Mouse (Mus musculus): ENCODE measurements around the gene Amer1. TPM values are rescaled to one million over a fixed set of nuclear protein-coding genes. Genes with fewer than 3 reads are reported as not detected.

Amer1 gene
- polyA plus RNA-seq, 1 experiment: 1.4 TPM

DNA sequence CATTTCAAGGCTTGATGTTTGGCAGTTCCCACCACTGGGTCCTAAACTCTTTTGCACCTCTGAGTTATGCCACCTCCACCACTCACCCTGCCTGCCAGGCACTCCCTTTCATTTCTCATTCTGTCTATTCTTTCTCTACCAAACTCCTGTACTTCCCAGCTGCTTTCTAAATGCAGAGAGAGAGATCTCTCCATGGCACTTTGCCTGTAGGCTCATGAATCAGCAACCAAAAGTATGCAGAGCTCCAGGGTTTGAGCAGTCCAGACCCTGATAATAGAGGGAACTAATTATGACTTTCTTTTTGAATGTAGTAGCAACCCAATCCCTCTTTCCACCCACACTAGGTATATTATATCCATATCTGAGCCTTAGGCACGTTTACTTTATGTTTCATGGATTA is 2.4 kb downstream of the Amer1 start:
- no peak overlapping the region for H3K4me3 ChIP-seq (ENCODE audit: extremely low read depth, insufficient read depth, insufficient read length)
- H3K36me3 ChIP-seq (ENCODE audit: control insufficient read depth, insufficient read depth, low read length): no peaks in the 10 kb centered on the region
- TF ChIP-seq CTCF (IDR thresholded peaks at IDR 0.05; ENCODE audit: extremely low read depth, insufficient read depth, insufficient read length, insufficient replicate concordance): no peak
- no peak for TF ChIP-seq POLR2A (IDR thresholded peaks at IDR 0.05; ENCODE audit: low read depth, low read length)
- H3K27ac ChIP-seq (ENCODE audit: insufficient read depth, low read length): no peak overlapping the region
- no peaks in the 10 kb centered on the region; the same call in 1 of the 2 replicates for H3K27me3 ChIP-seq (ENCODE audit: control insufficient read depth, insufficient read depth, low read length)
- DNase-seq (ENCODE audit: low read depth in 1 of 2, low spot score in 2 of 2): no peak
- WGBS: 52% methylated on average over 1 of the region's 1 CpGs
- H3K4me1 ChIP-seq (ENCODE audit: control insufficient read depth, insufficient read depth, insufficient read length): peaks cover 3% of the 10 kb centered on the region; the same call in 1 of the 2 replicates

DNA sequence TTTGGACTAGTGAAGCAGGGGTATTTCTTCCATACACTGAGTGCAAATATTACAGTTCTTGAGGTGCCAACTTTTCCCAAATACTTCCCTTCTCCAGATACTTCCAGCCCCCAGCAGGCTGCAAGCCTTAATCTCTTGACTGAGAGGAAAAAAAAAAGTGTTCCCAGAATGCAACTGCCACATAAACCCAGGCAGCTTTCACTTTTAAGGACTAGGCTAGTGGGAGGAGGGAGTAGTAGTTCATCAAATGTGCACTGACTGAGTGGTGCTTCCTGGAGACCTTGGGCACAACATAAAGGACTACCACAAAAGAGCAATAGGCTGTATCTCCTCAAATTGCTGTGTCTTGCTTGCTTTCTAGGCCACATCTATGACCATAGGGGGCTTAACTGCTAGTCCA is 3.4 kb downstream of the Amer1 start:
- Histone ChIP-seq H3K4me1 (ENCODE audit: control insufficient read depth, insufficient read depth, insufficient read length) (peaks cover 3% of the 10 kb centered on the region; the same call in 1 of the 2 replicates), H3K36me3 (ENCODE audit: control insufficient read depth, insufficient read depth, low read length) (no peaks in the 10 kb centered on the region), H3K27me3 (ENCODE audit: control insufficient read depth, insufficient read depth, low read length) (no peaks in the 10 kb centered on the region; the same call in 1 of the 2 replicates), H3K4me3 (ENCODE audit: extremely low read depth, insufficient read depth, insufficient read length) (no peak overlapping the region), H3K27ac (ENCODE audit: insufficient read depth, low read length) (no peak overlapping the region; the same call in 1 of the 2 replicates)
- TF ChIP-seq CTCF (IDR thresholded peaks at IDR 0.05; ENCODE audit: extremely low read depth, insufficient read depth, insufficient read length, insufficient replicate concordance) (no peak), POLR2A (IDR thresholded peaks at IDR 0.05; ENCODE audit: low read depth, low read length) (no peak)
- no peak for DNase-seq (ENCODE audit: low read depth in 1 of 2, low spot score in 2 of 2)

DNA sequence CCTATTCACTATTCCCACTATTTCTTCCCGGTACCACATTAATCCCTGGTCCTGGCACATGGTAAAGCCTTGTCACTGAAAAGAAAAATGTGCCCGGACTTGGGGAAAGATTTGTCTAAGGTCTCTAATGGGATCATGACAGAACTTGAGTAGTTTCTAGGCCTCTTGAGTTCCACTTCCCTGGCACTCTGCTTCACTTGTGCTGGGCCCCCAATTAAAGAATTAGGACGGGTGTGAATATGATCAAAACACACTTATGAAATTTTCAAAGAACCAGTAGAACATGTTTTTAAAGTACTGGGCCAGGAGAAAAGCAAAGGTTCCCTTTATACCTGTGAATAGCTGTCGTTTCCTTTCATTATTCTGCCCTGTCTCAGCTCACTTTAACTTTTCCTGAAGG is 6.2 kb downstream of the Amer1 start:
- Histone ChIP-seq H3K27ac (ENCODE audit: insufficient read depth, low read length) (no peak overlapping the region), H3K27me3 (ENCODE audit: control insufficient read depth, insufficient read depth, low read length) (no peaks in the 10 kb centered on the region; the same call in 1 of the 2 replicates), H3K36me3 (ENCODE audit: control insufficient read depth, insufficient read depth, low read length) (no peaks in the 10 kb centered on the region), H3K4me1 (ENCODE audit: control insufficient read depth, insufficient read depth, insufficient read length) (peaks cover 3% of the 10 kb centered on the region; the same call in 1 of the 2 replicates), H3K4me3 (ENCODE audit: extremely low read depth, insufficient read depth, insufficient read length) (no peak overlapping the region)
- WGBS: 77% methylated on average over 4 of the region's 4 CpGs
- TF ChIP-seq POLR2A (IDR thresholded peaks at IDR 0.05; ENCODE audit: low read depth, low read length) (no peak), CTCF (IDR thresholded peaks at IDR 0.05; ENCODE audit: extremely low read depth, insufficient read depth, insufficient read length, insufficient replicate concordance) (no peak)
- DNase-seq (ENCODE audit: low read depth in 1 of 2, low spot score in 2 of 2): no peak

DNA sequence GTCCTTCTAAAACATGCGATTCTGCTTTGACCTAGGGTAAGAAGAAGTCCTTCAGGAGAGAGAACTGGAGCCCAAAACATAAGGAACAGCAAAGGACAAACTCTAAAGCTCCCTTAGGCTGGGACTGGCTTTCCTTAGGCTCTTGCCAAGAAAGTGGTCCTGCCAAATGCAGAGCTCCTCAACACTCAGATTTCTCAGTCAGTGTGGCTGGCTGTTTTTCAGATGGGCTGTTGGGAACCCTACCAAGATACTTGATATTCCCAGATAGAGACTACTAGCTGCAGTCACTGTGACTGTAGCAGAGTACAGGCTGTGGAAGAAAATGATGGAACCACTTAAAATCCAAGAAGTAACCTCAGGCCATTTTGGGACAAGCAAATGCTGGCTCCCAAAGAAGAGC is 7.4 kb downstream of the Amer1 start:
- Histone ChIP-seq H3K27ac (ENCODE audit: insufficient read depth, low read length) (no peak overlapping the region), H3K27me3 (ENCODE audit: control insufficient read depth, insufficient read depth, low read length) (no peaks in the 10 kb centered on the region; the same call in 1 of the 2 replicates), H3K36me3 (ENCODE audit: control insufficient read depth, insufficient read depth, low read length) (no peaks in the 10 kb centered on the region), H3K4me3 (ENCODE audit: extremely low read depth, insufficient read depth, insufficient read length) (no peak overlapping the region), H3K4me1 (ENCODE audit: control insufficient read depth, insufficient read depth, insufficient read length) (no peaks in the 10 kb centered on the region)
- no peak for DNase-seq (ENCODE audit: low read depth in 1 of 2, low spot score in 2 of 2)
- 94% methylated on average over 1 of the region's 1 CpGs for WGBS
- TF ChIP-seq POLR2A (IDR thresholded peaks at IDR 0.05; ENCODE audit: low read depth, low read length) (no peak), CTCF (IDR thresholded peaks at IDR 0.05; ENCODE audit: extremely low read depth, insufficient read depth, insufficient read length, insufficient replicate concordance) (no peak)

- no peaks in the 10 kb centered on the region for H3K27me3 ChIP-seq (ENCODE audit: control insufficient read depth, insufficient read depth, low read length)
- no peak overlapping the region for H3K27ac ChIP-seq (ENCODE audit: insufficient read depth, low read length)
- H3K4me3 ChIP-seq (ENCODE audit: extremely low read depth, insufficient read depth, insufficient read length): no peak overlapping the region
- no peak for DNase-seq (ENCODE audit: low read depth in 1 of 2, low spot score in 2 of 2)
- TF ChIP-seq POLR2A (IDR thresholded peaks at IDR 0.05; ENCODE audit: low read depth, low read length): no peak
- TF ChIP-seq CTCF (IDR thresholded peaks at IDR 0.05; ENCODE audit: extremely low read depth, insufficient read depth, insufficient read length, insufficient replicate concordance): no peak
- H3K36me3 ChIP-seq (ENCODE audit: control insufficient read depth, insufficient read depth, low read length): no peaks in the 10 kb centered on the region
- no peaks in the 10 kb centered on the region for H3K4me1 ChIP-seq (ENCODE audit: control insufficient read depth, insufficient read depth, insufficient read length)
Observed at GRCm38 (mm10) chrX:95373101-95373500, 71.6 kb downstream of the Amer1 start.

Other genes starting within 250 kb of the Amer1 start
- gene Arhgef9, start 248.0 kb downstream of the Amer1 start, polyA plus RNA-seq (2012; rRNA removed): 0.53 and 0.65 TPM in 2 replicates
- not detected in 2 replicates for gene Asb12, start 113.1 kb upstream of the Amer1 start, polyA plus RNA-seq (2012; rRNA removed)
- not detected in 2 replicates for gene Pfn5, start 113.2 kb upstream of the Amer1 start, polyA plus RNA-seq (2012; rRNA removed)
- 0.67 and 0.70 TPM in 2 replicates for gene Zc4h2, start 213.6 kb upstream of the Amer1 start, polyA plus RNA-seq (2012; rRNA removed)

All from spleen, adult 2 months (tissue).